Mouse (Mus musculus): Measurements from ENCODE around the gene Cdkl3. TPM values are rescaled to one million over a fixed set of nuclear protein-coding genes. Genes with fewer than 3 reads are reported as not detected.

Gene Cdkl3
- 25.1 and 29.1 TPM in 2 replicates for polyA plus RNA-seq (2015; fragmentation: Nextera tagmentation; extraction: Ambion mirVana)

DNA sequence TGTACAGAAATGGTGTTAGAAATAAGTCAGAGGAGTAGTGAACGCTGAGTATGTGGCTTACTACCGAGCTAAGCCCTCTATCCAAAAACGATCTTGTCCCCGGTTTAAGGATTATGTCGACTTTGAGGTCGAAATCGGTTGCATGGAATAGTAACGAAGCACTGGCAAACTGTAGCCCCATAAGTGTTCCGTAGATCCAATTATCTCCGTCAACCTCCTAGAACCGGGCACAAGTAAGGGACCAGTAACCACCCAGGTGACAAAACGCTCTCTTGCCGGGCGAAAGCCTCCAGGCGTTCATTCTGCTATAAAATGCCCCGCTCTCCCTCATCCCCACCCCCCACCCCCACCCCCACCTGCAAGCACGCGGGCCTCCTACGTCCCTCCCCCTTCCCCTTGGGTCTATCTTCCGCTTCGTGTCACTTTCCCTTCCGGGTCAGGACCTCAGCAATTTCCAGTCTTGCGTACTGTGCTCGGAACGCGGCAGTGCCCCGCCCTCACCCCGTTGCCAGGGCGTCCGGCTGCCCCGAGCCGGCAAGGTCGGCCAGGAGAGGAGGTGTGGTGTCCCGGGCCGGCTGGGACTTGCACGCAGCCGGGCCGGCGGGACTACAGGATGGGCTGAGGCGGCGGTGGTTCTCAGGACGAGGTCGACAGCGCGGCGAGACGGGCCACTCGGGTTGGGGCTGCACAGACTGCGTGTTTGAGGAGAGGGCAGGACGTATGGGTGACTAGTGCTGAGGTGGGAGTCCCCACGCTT lies at the start of gene Cdkl3:
Gene Cdkl3, plus strand, starts transcription at position 450 of the 757 bp plus-strand sequence.
- Histone ChIP-seq H3K9ac (peak within 1 kb of the TSS; percentile 90), H3K4me2 (peak within 1 kb of the TSS; percentile 64), H3K4me3 (peak within 1 kb of the TSS; percentile 84), H3K9me3 (no peaks in the 10 kb centered on the region), H3K27me3 (no peaks in the 10 kb centered on the region), H3K36me3 (peaks cover 1% of the 10 kb centered on the region; the same call in 1 of the 2 replicates), H3K27ac (peak within 1 kb of the TSS; percentile 93), H3K4me1 (replicated peaks) (peaks cover 31% of the 10 kb centered on the region)
- ATAC-seq (ENCODE audit: low FRiP score): peak; percentile 89
- WGBS: under 1% methylated on average over 51 of the region's 51 CpGs

DNA sequence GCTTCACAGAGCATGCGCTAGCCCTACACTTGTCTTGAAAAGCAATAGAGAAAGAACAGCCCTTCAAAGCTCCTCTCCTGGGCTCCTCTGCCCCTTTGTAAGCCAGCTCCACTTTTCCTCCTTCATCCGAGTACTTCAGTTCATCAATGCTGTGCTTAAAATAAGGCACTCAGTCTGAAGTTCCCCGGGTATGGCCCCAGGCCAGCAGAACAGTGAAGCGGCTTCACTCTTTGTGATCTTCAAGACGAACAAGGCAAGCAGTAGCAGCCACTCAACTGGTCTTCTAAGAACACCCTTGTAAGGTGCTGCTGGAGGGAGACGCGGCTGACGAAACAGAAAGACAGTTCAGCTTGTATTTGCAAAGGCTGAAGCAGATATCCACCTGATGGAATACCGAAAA lies 47.9 kb upstream of the Cdkl3 start:
- ATAC-seq (ENCODE audit: low FRiP score): no peak
- H3K4me2 ChIP-seq: no peak overlapping the region
- no peaks in the 10 kb centered on the region for H3K4me1 ChIP-seq (replicated peaks)
- no peaks in the 10 kb centered on the region for H3K36me3 ChIP-seq
- H3K4me3 ChIP-seq: no peak overlapping the region
- no peaks in the 10 kb centered on the region for H3K9me3 ChIP-seq
- H3K9ac ChIP-seq: no peak overlapping the region
- 86% methylated on average over 9 of the region's 9 CpGs for WGBS
- H3K27me3 ChIP-seq: no peaks in the 10 kb centered on the region
- no peak overlapping the region for H3K27ac ChIP-seq

DNA sequence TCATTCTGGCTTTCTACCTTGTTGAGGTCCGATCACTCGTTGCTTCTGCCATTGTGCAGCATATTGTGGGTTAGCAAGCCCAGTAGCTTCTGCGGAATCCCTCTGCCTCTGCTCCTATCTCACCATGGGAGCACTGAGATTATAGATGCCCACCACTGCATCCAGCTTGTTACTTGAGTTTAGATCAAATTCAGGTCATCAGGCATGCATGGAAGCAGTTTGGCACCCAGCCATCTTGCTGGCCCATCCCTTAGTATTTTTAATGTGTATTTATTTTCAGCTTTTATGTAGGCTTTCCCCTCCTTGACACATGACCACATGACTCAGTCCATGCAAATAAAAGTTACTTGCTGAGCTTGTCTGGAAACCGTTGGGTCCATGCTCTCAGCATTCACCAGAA lies 46.3 kb upstream of the Cdkl3 start:
- Histone ChIP-seq H3K9me3 (no peaks in the 10 kb centered on the region), H3K4me1 (replicated peaks) (no peaks in the 10 kb centered on the region), H3K9ac (no peak overlapping the region), H3K4me2 (no peak overlapping the region), H3K4me3 (no peak overlapping the region), H3K27me3 (no peaks in the 10 kb centered on the region), H3K27ac (no peak overlapping the region), H3K36me3 (no peaks in the 10 kb centered on the region)
- no peak for ATAC-seq (ENCODE audit: low FRiP score)
- WGBS: 91% methylated on average over 4 of the region's 4 CpGs

DNA sequence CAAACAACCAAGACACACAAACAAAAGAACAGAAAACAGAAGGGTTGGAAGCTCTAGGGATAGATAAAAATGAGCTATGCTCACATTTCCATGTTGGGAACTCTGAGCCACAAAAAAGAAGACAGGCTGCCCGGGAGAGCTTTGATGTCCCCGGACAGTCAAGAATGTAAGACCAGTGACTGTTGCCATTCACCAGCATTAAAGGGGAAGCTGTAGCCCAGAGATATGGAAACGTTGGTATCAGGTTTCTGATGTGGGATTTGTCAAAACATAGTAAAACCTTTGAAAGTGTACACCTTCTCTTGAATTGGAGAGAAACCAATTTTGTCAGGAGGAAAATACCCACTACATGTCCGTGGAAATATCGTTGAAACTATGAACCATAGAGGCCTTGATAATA lies 44.5 kb upstream of the Cdkl3 start:
- H3K4me1 ChIP-seq (replicated peaks): no peaks in the 10 kb centered on the region
- no peaks in the 10 kb centered on the region for H3K36me3 ChIP-seq
- no peak overlapping the region for H3K27ac ChIP-seq
- no peak overlapping the region for H3K4me2 ChIP-seq
- ATAC-seq (ENCODE audit: low FRiP score): no peak
- H3K9ac ChIP-seq: no peak overlapping the region
- H3K27me3 ChIP-seq: no peaks in the 10 kb centered on the region
- H3K4me3 ChIP-seq: no peak overlapping the region
- 91% methylated on average over 5 of the region's 5 CpGs for WGBS
- H3K9me3 ChIP-seq: no peaks in the 10 kb centered on the region

DNA sequence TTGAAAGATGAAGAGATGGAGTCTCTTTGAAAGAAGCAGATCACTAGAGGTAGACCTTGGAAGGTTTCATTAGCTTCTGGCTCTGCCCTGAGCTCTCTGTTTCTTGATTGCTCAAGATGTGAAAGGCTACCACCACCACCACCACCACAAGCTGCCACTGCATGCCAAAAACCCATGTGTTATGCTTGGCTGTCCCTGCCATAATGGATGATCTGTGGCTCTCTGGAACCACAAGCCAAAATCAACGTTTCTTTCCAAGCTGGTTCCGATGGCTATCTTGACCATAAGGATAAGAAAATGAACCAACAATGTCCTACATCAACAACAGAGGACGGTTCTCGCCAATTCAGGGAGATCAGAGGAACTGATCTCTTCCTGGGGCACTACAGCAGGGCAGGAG lies 44.0 kb upstream of the Cdkl3 start:
- H3K36me3 ChIP-seq: no peaks in the 10 kb centered on the region
- H3K4me1 ChIP-seq (replicated peaks): no peaks in the 10 kb centered on the region
- ATAC-seq (ENCODE audit: low FRiP score): no peak
- H3K27me3 ChIP-seq: no peaks in the 10 kb centered on the region
- H3K4me3 ChIP-seq: no peak overlapping the region
- no peak overlapping the region for H3K4me2 ChIP-seq
- 92% methylated on average over 4 of the region's 4 CpGs for WGBS
- no peak overlapping the region for H3K9ac ChIP-seq
- H3K9me3 ChIP-seq: no peaks in the 10 kb centered on the region
- H3K27ac ChIP-seq: no peak overlapping the region

DNA sequence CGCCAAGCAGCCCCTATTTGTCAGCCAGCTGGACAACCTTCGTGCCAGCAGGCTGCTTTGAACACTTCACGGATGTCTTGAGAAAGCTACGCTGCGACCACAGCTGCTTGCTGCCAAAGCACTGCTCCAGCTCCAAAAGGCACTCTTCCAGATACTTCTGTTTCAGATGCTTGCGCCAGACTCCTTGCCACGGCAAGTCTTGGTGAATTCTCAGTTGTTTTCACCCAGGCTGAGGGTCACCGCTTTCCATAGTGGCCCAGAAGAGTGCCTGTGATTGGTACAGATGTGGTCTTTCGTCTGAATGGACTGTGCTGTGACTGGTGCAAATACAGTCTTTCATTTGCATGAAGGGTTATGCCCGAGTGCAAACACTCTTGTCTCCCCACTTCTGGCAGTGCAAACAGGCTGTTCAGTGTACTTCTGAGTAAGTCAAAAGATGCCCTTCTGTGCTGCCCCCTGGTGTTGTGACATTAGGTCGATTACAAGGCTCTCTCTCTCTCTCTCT lies 43.0 kb upstream of the Cdkl3 start:
- WGBS: 74% methylated on average over 11 of the region's 11 CpGs
- no peak for ATAC-seq (ENCODE audit: low FRiP score)

DNA sequence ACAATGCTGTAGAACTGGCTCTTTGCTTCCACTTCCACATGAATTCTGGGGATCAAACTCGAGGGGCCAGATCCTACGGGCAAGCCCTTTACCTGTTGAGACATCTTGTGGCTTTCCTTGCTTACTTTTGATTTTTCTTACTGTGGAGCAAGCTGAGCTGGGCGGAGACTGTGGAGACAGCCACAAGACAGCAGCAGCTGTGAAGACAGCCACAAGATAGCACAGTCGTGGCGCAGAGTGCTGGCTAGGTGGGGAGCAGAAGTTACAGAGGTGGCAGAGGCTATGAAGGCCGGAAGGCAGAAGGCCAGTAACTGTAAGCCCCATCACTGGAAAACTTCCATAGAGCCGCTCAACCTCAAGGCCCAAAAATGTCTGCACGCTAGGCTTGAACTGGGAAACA lies 42.3 kb upstream of the Cdkl3 start:
- H3K27me3 ChIP-seq: no peaks in the 10 kb centered on the region
- 91% methylated on average over 8 of the region's 8 CpGs for WGBS
- no peak overlapping the region for H3K9ac ChIP-seq
- H3K4me3 ChIP-seq: no peak overlapping the region
- H3K4me1 ChIP-seq (replicated peaks): no peaks in the 10 kb centered on the region
- no peak overlapping the region for H3K4me2 ChIP-seq
- ATAC-seq (ENCODE audit: low FRiP score): no peak
- H3K27ac ChIP-seq: no peak overlapping the region
- H3K36me3 ChIP-seq: no peaks in the 10 kb centered on the region
- no peaks in the 10 kb centered on the region for H3K9me3 ChIP-seq

More for the DNA sequence above, 43.0 kb upstream of the Cdkl3 start:
- H3K27ac ChIP-seq: no peak overlapping the region
- no peaks in the 10 kb centered on the region for H3K4me1 ChIP-seq (replicated peaks)
- H3K9ac ChIP-seq: no peak overlapping the region
- no peaks in the 10 kb centered on the region for H3K36me3 ChIP-seq
- no peak overlapping the region for H3K4me3 ChIP-seq
- no peak overlapping the region for H3K4me2 ChIP-seq
- no peaks in the 10 kb centered on the region for H3K27me3 ChIP-seq
- no peaks in the 10 kb centered on the region for H3K9me3 ChIP-seq

DNA sequence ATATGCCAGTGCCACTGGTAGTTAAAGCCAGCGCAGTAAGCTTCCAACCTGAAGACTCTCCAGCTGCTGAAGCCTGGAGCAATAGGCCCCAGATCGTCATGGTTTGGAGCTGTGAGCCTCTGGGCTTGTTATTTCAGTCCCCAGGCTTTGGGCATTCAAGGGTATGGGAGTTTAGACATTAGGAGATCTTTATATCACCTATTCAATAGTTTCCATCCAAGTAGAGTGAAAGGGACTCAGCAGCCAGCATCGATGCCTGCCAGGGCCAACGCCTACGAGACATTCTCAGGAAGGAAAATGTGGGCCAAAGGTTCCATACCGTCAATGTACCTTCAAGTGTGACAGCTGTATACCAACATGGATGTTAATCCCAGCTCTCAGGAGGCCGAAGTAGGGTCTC lies 41.7 kb upstream of the Cdkl3 start:
- WGBS: 89% methylated on average over 7 of the region's 7 CpGs
- Histone ChIP-seq H3K9me3 (no peaks in the 10 kb centered on the region), H3K9ac (no peak overlapping the region), H3K4me2 (no peak overlapping the region), H3K27ac (no peak overlapping the region), H3K36me3 (no peaks in the 10 kb centered on the region), H3K27me3 (no peaks in the 10 kb centered on the region), H3K4me1 (replicated peaks) (no peaks in the 10 kb centered on the region), H3K4me3 (no peak overlapping the region)
- ATAC-seq (ENCODE audit: low FRiP score): no peak

DNA sequence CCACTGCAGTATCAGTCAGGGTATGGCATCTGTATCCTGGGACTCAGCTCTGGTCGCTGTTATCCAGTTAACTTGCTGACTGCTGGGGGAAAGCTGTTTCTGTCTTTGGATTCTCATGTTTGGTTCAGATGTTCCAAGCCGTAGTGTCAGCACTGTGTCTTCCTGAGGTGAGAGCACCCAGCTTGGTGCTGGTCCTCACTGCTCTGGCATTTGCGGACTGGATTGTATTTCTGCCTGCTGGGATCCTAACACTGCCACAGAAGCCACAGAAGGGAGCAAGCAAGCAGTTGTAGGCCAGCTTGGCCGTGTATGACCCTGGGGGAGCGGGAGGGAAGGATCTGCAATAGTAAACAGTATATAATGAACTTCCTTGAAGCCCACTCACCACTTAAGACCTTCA lies 37.4 kb upstream of the Cdkl3 start:
- Histone ChIP-seq H3K4me3 (no peak overlapping the region), H3K4me2 (no peak overlapping the region), H3K9me3 (no peaks in the 10 kb centered on the region), H3K4me1 (replicated peaks) (peaks cover 14% of the 10 kb centered on the region), H3K27ac (no peak overlapping the region), H3K36me3 (peaks cover 20% of the 10 kb centered on the region), H3K9ac (no peak overlapping the region), H3K27me3 (no peaks in the 10 kb centered on the region)
- WGBS: 82% methylated on average over 5 of the region's 5 CpGs
- no peak for ATAC-seq (ENCODE audit: low FRiP score)

DNA sequence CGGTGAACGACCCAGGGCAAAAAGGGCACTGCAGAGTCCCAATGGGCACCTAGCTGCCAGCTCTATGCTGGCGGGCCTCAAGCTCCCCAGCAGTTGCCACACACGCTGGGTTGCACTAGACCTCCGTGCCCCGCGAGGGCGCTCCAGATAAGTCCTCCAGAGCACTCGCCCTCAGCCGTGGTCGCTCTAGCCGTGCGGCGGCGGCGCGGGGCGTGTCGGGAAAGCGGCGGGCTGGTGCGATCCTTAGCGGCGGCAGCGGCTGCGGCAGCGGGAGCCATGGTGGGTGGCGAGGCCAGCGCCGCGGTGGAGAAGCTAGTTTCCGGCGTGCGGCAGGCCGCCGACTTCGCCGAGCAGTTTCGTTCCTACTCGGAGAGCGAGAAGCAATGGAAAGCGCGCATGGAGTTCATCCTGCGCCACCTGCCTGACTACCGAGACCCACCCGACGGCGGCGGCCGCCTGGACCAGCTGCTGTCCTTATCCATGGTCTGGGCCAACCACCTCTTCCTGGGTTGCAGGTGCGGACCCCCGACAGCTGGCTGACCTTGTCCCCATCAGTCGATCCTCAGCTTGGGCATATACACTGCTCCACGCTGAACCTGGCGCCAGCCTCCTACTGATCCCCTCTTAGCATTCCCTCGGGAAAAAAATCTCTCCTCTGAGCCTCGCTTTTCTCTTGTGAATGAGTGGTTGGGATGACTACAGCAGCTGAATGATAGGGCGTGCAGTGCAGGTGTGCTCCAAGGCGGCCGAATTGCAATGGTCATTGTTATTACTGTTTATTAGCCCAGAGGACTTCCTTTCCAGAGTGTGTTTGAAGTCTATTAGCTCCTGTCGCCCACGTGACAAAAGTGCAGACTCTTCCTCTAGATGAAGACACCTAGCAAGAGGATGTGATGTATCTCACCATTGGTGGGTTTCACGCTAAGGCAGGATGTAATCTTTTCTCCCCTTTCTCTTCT lies 36.3 kb upstream of the Cdkl3 start, which contains the start of gene Cdkn2aipnl:
Gene Cdkn2aipnl, plus strand, starts transcription at position 219 of the 959 bp plus-strand sequence.
- Histone ChIP-seq H3K27ac (peak within 1 kb of the TSS; percentile 73), H3K4me2 (peak within 1 kb of the TSS; percentile 89), H3K4me1 (replicated peaks) (peaks cover 14% of the 10 kb centered on the region), H3K4me3 (peak within 1 kb of the TSS; percentile 75), H3K9me3 (no peaks in the 10 kb centered on the region), H3K27me3 (no peaks in the 10 kb centered on the region), H3K9ac (peak within 1 kb of the TSS; percentile 90), H3K36me3 (peaks cover 30% of the 10 kb centered on the region)
- ATAC-seq (ENCODE audit: low FRiP score): peak; percentile 95
- 3% methylated on average over 63 of the region's 63 CpGs for WGBS

DNA sequence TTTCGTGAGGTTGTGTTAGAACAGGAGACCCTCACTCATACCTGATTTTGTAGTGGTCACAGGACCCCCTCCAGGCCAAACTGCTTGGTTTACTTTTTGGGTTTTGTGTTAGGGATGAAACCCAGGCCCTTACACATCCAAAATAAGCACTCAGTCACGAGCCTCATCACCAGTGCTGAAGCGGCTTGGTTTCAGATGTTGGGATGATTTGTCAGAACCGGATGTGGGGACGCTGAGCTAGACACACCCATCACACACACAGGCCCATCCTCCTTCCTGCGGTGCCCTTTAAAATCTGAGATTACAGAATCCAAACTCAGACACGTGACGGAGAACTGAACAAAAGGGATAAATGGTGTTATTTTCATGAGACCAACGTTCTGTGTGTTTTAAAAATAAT lies 35.1 kb upstream of the Cdkl3 start:
- WGBS: 96% methylated on average over 9 of the region's 9 CpGs
- 0 out of 2 replicates have a peak overlapping the region, but pooled peaks have one; percentile 75 for H3K4me3 ChIP-seq
- H3K36me3 ChIP-seq: peaks cover 41% of the 10 kb centered on the region
- no peak overlapping the region for H3K27ac ChIP-seq
- no peaks in the 10 kb centered on the region for H3K27me3 ChIP-seq
- H3K9ac ChIP-seq: no peak overlapping the region; the same call in 1 of the 2 replicates
- H3K4me1 ChIP-seq (replicated peaks): peaks cover 14% of the 10 kb centered on the region
- ATAC-seq (ENCODE audit: low FRiP score): no peak
- peak overlapping the region; percentile 89; the same call in 1 of the 2 replicates for H3K4me2 ChIP-seq
- no peaks in the 10 kb centered on the region for H3K9me3 ChIP-seq

DNA sequence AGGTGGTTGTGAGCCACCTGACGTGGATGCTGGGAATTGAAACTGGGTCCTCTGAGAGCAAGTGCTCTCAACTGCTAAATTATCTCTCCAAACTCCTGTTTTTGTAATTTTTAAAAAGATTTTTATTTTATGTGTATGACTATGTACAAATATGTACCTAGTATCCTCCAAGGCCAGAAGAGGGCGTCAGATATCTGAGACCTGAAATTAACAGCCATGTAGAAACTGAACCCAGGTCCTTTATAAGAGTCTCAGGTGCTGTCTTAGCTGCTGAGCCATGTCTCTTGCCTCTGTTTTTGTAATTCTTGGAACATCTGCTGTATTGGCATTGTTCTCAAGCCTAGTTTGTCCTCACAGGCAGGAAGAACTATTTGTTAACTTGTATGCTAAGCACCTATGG lies 34.5 kb upstream of the Cdkl3 start:
- peaks cover 14% of the 10 kb centered on the region for H3K4me1 ChIP-seq (replicated peaks)
- no peaks in the 10 kb centered on the region for H3K27me3 ChIP-seq
- H3K27ac ChIP-seq: no peak overlapping the region
- H3K4me2 ChIP-seq: no peak overlapping the region
- H3K4me3 ChIP-seq: no peak overlapping the region
- no peaks in the 10 kb centered on the region for H3K9me3 ChIP-seq
- 97% methylated on average over 2 of the region's 2 CpGs for WGBS
- ATAC-seq (ENCODE audit: low FRiP score): no peak
- H3K36me3 ChIP-seq: peaks cover 46% of the 10 kb centered on the region
- H3K9ac ChIP-seq: no peak overlapping the region
